Mouse (Mus musculus): ENCODE results near the gene Set. TPM values are rescaled to one million over a fixed set of nuclear protein-coding genes. Genes with fewer than 3 reads are reported as not detected.
A peak's percentile ranks its signal among the peaks of the same experiment; 100 is the strongest.

The Set gene
- polyA plus RNA-seq, 1 experiment, result 35.5 TPM

GRCm38 (mm10) chr2:30095882-30096527 is 38.8 kb downstream of the Set start:
- DNase-seq, result peak; percentile 53
- TF ChIP-seq CTCF (IDR thresholded peaks at IDR 0.05; ENCODE audit: insufficient read depth, low read length), result peak; percentile 79
- TF ChIP-seq POLR2A (IDR thresholded peaks at IDR 0.05; ENCODE audit: borderline replicate concordance, extremely low read depth, low read depth, low read length), result no peak
- 62% methylated on average over 2 of the region's 2 CpGs for WGBS
- Histone ChIP-seq H3K4me3 (replicated peaks; ENCODE audit: extremely low read depth, low read depth, low read length) (no peak overlapping the region), H3K4me1 (ENCODE audit: control insufficient read depth, insufficient read depth, low read length) (peaks cover 5% of the 10 kb centered on the region; the same call in 1 of the 2 replicates)

GRCm38 (mm10) chr2:30100214-30100613 is 43.0 kb downstream of the Set start:
- H3K4me1 ChIP-seq (ENCODE audit: control insufficient read depth, insufficient read depth, low read length), result no peaks in the 10 kb centered on the region
- TF ChIP-seq CTCF (IDR thresholded peaks at IDR 0.05; ENCODE audit: insufficient read depth, low read length), result no peak
- no peak for TF ChIP-seq POLR2A (IDR thresholded peaks at IDR 0.05; ENCODE audit: borderline replicate concordance, extremely low read depth, low read depth, low read length)
- 59% methylated on average over 4 of the region's 4 CpGs for WGBS
- DNase-seq, result no peak
- no peak overlapping the region for H3K4me3 ChIP-seq (replicated peaks; ENCODE audit: extremely low read depth, low read depth, low read length)

- DNase-seq, result no peak
- TF ChIP-seq POLR2A (IDR thresholded peaks at IDR 0.05; ENCODE audit: borderline replicate concordance, extremely low read depth, low read depth, low read length) (no peak), CTCF (IDR thresholded peaks at IDR 0.05; ENCODE audit: insufficient read depth, low read length) (peak; percentile 80)
These were observed 49.2 kb downstream of the Set start for GRCm38 (mm10) chr2:30106364-30106763.

GRCm38 (mm10) chr2:30107646-30108045 is 50.5 kb downstream of the Set start:
- TF ChIP-seq CTCF (IDR thresholded peaks at IDR 0.05; ENCODE audit: insufficient read depth, low read length), result no peak
- no peak for TF ChIP-seq POLR2A (IDR thresholded peaks at IDR 0.05; ENCODE audit: borderline replicate concordance, extremely low read depth, low read depth, low read length)
- Histone ChIP-seq H3K4me1 (ENCODE audit: control insufficient read depth, insufficient read depth, low read length) (no peaks in the 10 kb centered on the region), H3K4me3 (replicated peaks; ENCODE audit: extremely low read depth, low read depth, low read length) (no peak overlapping the region)
- 86% methylated on average over 5 of the region's 5 CpGs for WGBS
- no peak for DNase-seq

More at GRCm38 (mm10) chr2:30106364-30106763, 49.2 kb downstream of the Set start:
- H3K4me1 ChIP-seq (ENCODE audit: control insufficient read depth, insufficient read depth, low read length), result no peaks in the 10 kb centered on the region
- H3K4me3 ChIP-seq (replicated peaks; ENCODE audit: extremely low read depth, low read depth, low read length), result no peak overlapping the region

- WGBS, result 83% methylated on average over 4 of the region's 4 CpGs
- Histone ChIP-seq H3K4me1 (ENCODE audit: control insufficient read depth, insufficient read depth, low read length) (no peaks in the 10 kb centered on the region), H3K4me3 (replicated peaks; ENCODE audit: extremely low read depth, low read depth, low read length) (no peak overlapping the region)
- no peak for TF ChIP-seq POLR2A (IDR thresholded peaks at IDR 0.05; ENCODE audit: borderline replicate concordance, extremely low read depth, low read depth, low read length)
- TF ChIP-seq CTCF (IDR thresholded peaks at IDR 0.05; ENCODE audit: insufficient read depth, low read length), result no peak
- DNase-seq, result no peak
These were observed 51.1 kb downstream of the Set start for GRCm38 (mm10) chr2:30108260-30108659.

GRCm38 (mm10) chr2:30111500-30111899 is 54.3 kb downstream of the Set start:
- no peaks in the 10 kb centered on the region for H3K4me1 ChIP-seq (ENCODE audit: control insufficient read depth, insufficient read depth, low read length)
- no peak overlapping the region for H3K4me3 ChIP-seq (replicated peaks; ENCODE audit: extremely low read depth, low read depth, low read length)
- DNase-seq, result no peak
- WGBS, result 96% methylated on average over 2 of the region's 2 CpGs
- no peak for TF ChIP-seq POLR2A (IDR thresholded peaks at IDR 0.05; ENCODE audit: borderline replicate concordance, extremely low read depth, low read depth, low read length)
- no peak for TF ChIP-seq CTCF (IDR thresholded peaks at IDR 0.05; ENCODE audit: insufficient read depth, low read length)

- no peak overlapping the region for H3K4me3 ChIP-seq (replicated peaks; ENCODE audit: extremely low read depth, low read depth, low read length)
- WGBS, result 78% methylated on average over 5 of the region's 5 CpGs
These were observed 55.4 kb downstream of the Set start for GRCm38 (mm10) chr2:30112564-30112963.

GRCm38 (mm10) chr2:30119641-30120051 is 62.5 kb downstream of the Set start:
- 51% methylated on average over 6 of the region's 6 CpGs for WGBS
- TF ChIP-seq CTCF (IDR thresholded peaks at IDR 0.05; ENCODE audit: insufficient read depth, low read length) (no peak), POLR2A (IDR thresholded peaks at IDR 0.05; ENCODE audit: borderline replicate concordance, extremely low read depth, low read depth, low read length) (no peak)
- peaks cover 2% of the 10 kb centered on the region; the same call in 1 of the 2 replicates for H3K4me1 ChIP-seq (ENCODE audit: control insufficient read depth, insufficient read depth, low read length)
- no peak overlapping the region for H3K4me3 ChIP-seq (replicated peaks; ENCODE audit: extremely low read depth, low read depth, low read length)
- no peak for DNase-seq

More at GRCm38 (mm10) chr2:30112564-30112963, 55.4 kb downstream of the Set start:
- no peak for DNase-seq
- no peaks in the 10 kb centered on the region for H3K4me1 ChIP-seq (ENCODE audit: control insufficient read depth, insufficient read depth, low read length)
- no peak for TF ChIP-seq POLR2A (IDR thresholded peaks at IDR 0.05; ENCODE audit: borderline replicate concordance, extremely low read depth, low read depth, low read length)
- TF ChIP-seq CTCF (IDR thresholded peaks at IDR 0.05; ENCODE audit: insufficient read depth, low read length), result no peak

- no peak for TF ChIP-seq CTCF (IDR thresholded peaks at IDR 0.05; ENCODE audit: insufficient read depth, low read length)
- TF ChIP-seq POLR2A (IDR thresholded peaks at IDR 0.05; ENCODE audit: borderline replicate concordance, extremely low read depth, low read depth, low read length), result no peak
- H3K4me1 ChIP-seq (ENCODE audit: control insufficient read depth, insufficient read depth, low read length), result peaks cover 2% of the 10 kb centered on the region; the same call in 1 of the 2 replicates
- DNase-seq, result no peak
- H3K4me3 ChIP-seq (replicated peaks; ENCODE audit: extremely low read depth, low read depth, low read length), result no peak overlapping the region
- 82% methylated on average over 4 of the region's 4 CpGs for WGBS
These were observed 63.1 kb downstream of the Set start for GRCm38 (mm10) chr2:30120269-30120668.

Other genes with a start within 250 kb of the Set start
- 40.1 and 46.6 TPM in 2 replicates for gene Urm1, start 237.3 kb upstream of the Set start, polyA plus RNA-seq (2012; rRNA removed)
- gene Cercam, start 188.2 kb upstream of the Set start, polyA plus RNA-seq (2012; rRNA removed), result 8.4 and 9.5 TPM in 2 replicates
- gene Odf2, start 168.2 kb upstream of the Set start, polyA plus RNA-seq (2012; rRNA removed), result 27.3 and 35.5 TPM in 2 replicates
- gene Gle1, start 122.0 kb upstream of the Set start, polyA plus RNA-seq (2012; rRNA removed), result 20.4 and 27.1 TPM in 2 replicates
- 299 and 313 TPM in 2 replicates for gene Sptan1, start 91.8 kb upstream of the Set start, polyA plus RNA-seq (2012; rRNA removed)
- 27.1 and 31.3 TPM in 2 replicates for gene Wdr34, start 8.5 kb upstream of the Set start, polyA plus RNA-seq (2012; rRNA removed)
- 29.0 and 31.3 TPM in 2 replicates for gene Pkn3, start 20.3 kb downstream of the Set start, polyA plus RNA-seq (2012; rRNA removed)
- 63.0 and 65.3 TPM in 2 replicates for gene Zdhhc12, start 36.3 kb downstream of the Set start, polyA plus RNA-seq (2012; rRNA removed)
- 52.0 and 56.6 TPM in 2 replicates for gene Zer1, start 67.2 kb downstream of the Set start, polyA plus RNA-seq (2012; rRNA removed)
- gene Tbc1d13, start 76.4 kb downstream of the Set start, polyA plus RNA-seq (2012; rRNA removed), result 43.3 and 56.6 TPM in 2 replicates
- gene Endog, start 114.1 kb downstream of the Set start, polyA plus RNA-seq (2012; rRNA removed), result 58.1 and 87.9 TPM in 2 replicates
- gene Spout1, start 121.1 kb downstream of the Set start, polyA plus RNA-seq (2012; rRNA removed), result 18.3 and 18.8 TPM in 2 replicates
- gene Kyat1, start 148.5 kb downstream of the Set start, polyA plus RNA-seq (2012; rRNA removed), result 23.5 and 51.9 TPM in 2 replicates
- 56.5 and 66.7 TPM in 2 replicates for gene Lrrc8a, start 180.3 kb downstream of the Set start, polyA plus RNA-seq (2012; rRNA removed)
- gene Gm28035, start 183.2 kb downstream of the Set start, polyA plus RNA-seq (2012; rRNA removed), result 11.6 and 18.8 TPM in 2 replicates
- gene Phyhd1, start 208.8 kb downstream of the Set start, polyA plus RNA-seq (2012; rRNA removed), result 16.0 and 23.9 TPM in 2 replicates
- gene Gm28038, start 223.7 kb downstream of the Set start, polyA plus RNA-seq (2012; rRNA removed), result not detected in 2 replicates
- gene Dolk, start 229.0 kb downstream of the Set start, polyA plus RNA-seq (2012; rRNA removed), result 21.1 and 22.2 TPM in 2 replicates
- gene Nup188, start 229.0 kb downstream of the Set start, polyA plus RNA-seq (2012; rRNA removed), result 27.3 and 28.1 TPM in 2 replicates

Measured in lung, adult 2 months (tissue).